Mouse (Mus musculus): Measurements from ENCODE around the gene Cdsn. TPM values are rescaled to one million over a fixed set of nuclear protein-coding genes. Genes with fewer than 3 reads are reported as not detected.
A peak's percentile ranks its signal among the peaks of the same experiment; 100 is the strongest.

Gene Cdsn
- total RNA-seq, 2 experiments from 2014 or later: 0.25 TPM; not detected in 1

GRCm38 (mm10) chr17:35543412-35543861, 8.5 kb upstream of the Cdsn start:
- H3K4me3 ChIP-seq: peak overlapping the region; percentile 21; the same call in 1 of the 2 replicates
- no peak for DNase-seq (ENCODE audit: low spot score in 2 of 2)
- peak overlapping the region; percentile 71 for H3K27ac ChIP-seq
- no peak for TF ChIP-seq CTCF (conservative IDR thresholded peaks at IDR 0.05)

GRCm38 (mm10) chr17:35544001-35544400, 7.9 kb upstream of the Cdsn start:
- peak overlapping the region; percentile 71 for H3K27ac ChIP-seq
- no peak for DNase-seq (ENCODE audit: low spot score in 2 of 2)
- TF ChIP-seq CTCF (conservative IDR thresholded peaks at IDR 0.05): no peak
- H3K4me3 ChIP-seq: no peak overlapping the region

- peak in 1 of 2 experiments; percentile 71 for DNase-seq (ENCODE audit: low spot score in 2 of 2)
- TF ChIP-seq CTCF (conservative IDR thresholded peaks at IDR 0.05): peak; percentile 94
- H3K27ac ChIP-seq: no peak overlapping the region
- H3K4me3 ChIP-seq: no peak overlapping the region
Measured at GRCm38 (mm10) chr17:35544680-35545079, 7.2 kb upstream of the Cdsn start.

GRCm38 (mm10) chr17:35547465-35547864, 4.5 kb upstream of the Cdsn start:
- Histone ChIP-seq H3K27ac (no peak overlapping the region), H3K4me3 (no peak overlapping the region)
- DNase-seq (ENCODE audit: low spot score in 2 of 2): no peak
- TF ChIP-seq CTCF (conservative IDR thresholded peaks at IDR 0.05): 0 out of 2 replicates have a peak, but pooled peaks have one; percentile 9

- peak overlapping the region; percentile 88 for H3K27ac ChIP-seq
- DNase-seq (ENCODE audit: low spot score in 2 of 2): no peak
Measured at GRCm38 (mm10) chr17:35548636-35549035, 3.3 kb upstream of the Cdsn start.

GRCm38 (mm10) chr17:35549437-35550142, 2.3 kb upstream of the Cdsn start:
- Histone ChIP-seq H3K27ac (peak overlapping the region; percentile 88), H3K4me3 (no peak overlapping the region; the same call in 1 of the 2 replicates)
- DNase-seq (ENCODE audit: low spot score in 2 of 2): peak; percentile 55 to 69
- TF ChIP-seq CTCF (conservative IDR thresholded peaks at IDR 0.05): no peak

More at GRCm38 (mm10) chr17:35548636-35549035, 3.3 kb upstream of the Cdsn start:
- TF ChIP-seq CTCF (conservative IDR thresholded peaks at IDR 0.05): no peak
- no peak overlapping the region for H3K4me3 ChIP-seq

GRCm38 (mm10) chr17:35550143-35550494, 1.8 kb upstream of the Cdsn start:
- no peak for DNase-seq (ENCODE audit: low spot score in 2 of 2)
- H3K27ac ChIP-seq: peak overlapping the region; percentile 88

GRCm38 (mm10) chr17:35550871-35551270, 1.1 kb upstream of the Cdsn start:
- Histone ChIP-seq H3K27ac (no peak overlapping the region), H3K4me3 (no peak overlapping the region)
- no peak for TF ChIP-seq CTCF (conservative IDR thresholded peaks at IDR 0.05)
- DNase-seq (ENCODE audit: low spot score in 2 of 2): no peak

More at GRCm38 (mm10) chr17:35550143-35550494, 1.8 kb upstream of the Cdsn start:
- peak; percentile 50 for TF ChIP-seq CTCF (conservative IDR thresholded peaks at IDR 0.05)
- H3K4me3 ChIP-seq: no peak overlapping the region

GRCm38 (mm10) chr17:35554321-35554720, 2.4 kb downstream of the Cdsn start:
- no peak overlapping the region for H3K27ac ChIP-seq
- DNase-seq (ENCODE audit: low spot score in 2 of 2): no peak
- H3K4me3 ChIP-seq: no peak overlapping the region
- TF ChIP-seq CTCF (conservative IDR thresholded peaks at IDR 0.05): no peak

GRCm38 (mm10) chr17:35554761-35555397, 3.0 kb downstream of the Cdsn start:
- DNase-seq (ENCODE audit: low spot score in 2 of 2): no peak
- no peak for TF ChIP-seq CTCF (conservative IDR thresholded peaks at IDR 0.05)
- H3K4me3 ChIP-seq: no peak overlapping the region
- no peak overlapping the region for H3K27ac ChIP-seq

- no peak for TF ChIP-seq CTCF (conservative IDR thresholded peaks at IDR 0.05)
- Histone ChIP-seq H3K27ac (no peak overlapping the region), H3K4me3 (no peak overlapping the region)
- no peak for DNase-seq (ENCODE audit: low spot score in 2 of 2)
Measured at GRCm38 (mm10) chr17:35556186-35556765, 4.3 kb downstream of the Cdsn start.

GRCm38 (mm10) chr17:35556812-35557211, 4.9 kb downstream of the Cdsn start:
- TF ChIP-seq CTCF (conservative IDR thresholded peaks at IDR 0.05): peak; percentile 92
- Histone ChIP-seq H3K27ac (no peak overlapping the region), H3K4me3 (no peak overlapping the region)
- DNase-seq (ENCODE audit: low spot score in 2 of 2): peak in 1 of 2 experiments; percentile 59

GRCm38 (mm10) chr17:35557351-35557750, 5.4 kb downstream of the Cdsn start:
- no peak for TF ChIP-seq CTCF (conservative IDR thresholded peaks at IDR 0.05)
- H3K4me3 ChIP-seq: no peak overlapping the region
- no peak for DNase-seq (ENCODE audit: low spot score in 2 of 2)
- no peak overlapping the region for H3K27ac ChIP-seq

All from layer of hippocampus, adult 2 months (tissue).